Mouse (Mus musculus): ENCODE measurements at regions not wholly inside any gene's neighbourhood (a gene's known extent, or its start where the extent isn't known, plus 50 kb on each side); places are given as distances from the start of the nearest gene placed in this dataset.

GRCm38 (mm10) chr14:100362786-100363185 is 78.3 kb upstream of the Klf12 start:
- TF ChIP-seq POLR2A (IDR thresholded peaks at IDR 0.05; ENCODE audit: borderline replicate concordance, extremely low read depth, insufficient read depth, insufficient read length) = no peak
- 74% methylated on average over 3 of the region's 3 CpGs for WGBS
- Histone ChIP-seq H3K9me3 (ENCODE audit: control insufficient read depth, low read length) (no peaks in the 10 kb centered on the region), H3K4me3 (replicated peaks; ENCODE audit: low read length) (no peak overlapping the region), H3K27ac (replicated peaks; ENCODE audit: low read depth, low read length) (no peak overlapping the region), H3K36me3 (ENCODE audit: control insufficient read depth, insufficient read depth, low read length) (no peaks in the 10 kb centered on the region), H3K27me3 (ENCODE audit: control insufficient read depth, insufficient read depth, low read length) (no peaks in the 10 kb centered on the region), H3K9ac (ENCODE audit: low read depth, low read length, severe bottlenecking) (no peak overlapping the region), H3K4me1 (ENCODE audit: control insufficient read depth, insufficient read depth, low read length) (peaks cover 13% of the 10 kb centered on the region; the same call in 1 of the 2 replicates), H3K4me2 (replicated peaks; ENCODE audit: low read depth, low read length, severe bottlenecking) (no peak overlapping the region)
- no peak for ATAC-seq (ENCODE audit: low FRiP score, low read depth)
- no peak for DNase-seq (ENCODE audit: low spot score)

DNA sequence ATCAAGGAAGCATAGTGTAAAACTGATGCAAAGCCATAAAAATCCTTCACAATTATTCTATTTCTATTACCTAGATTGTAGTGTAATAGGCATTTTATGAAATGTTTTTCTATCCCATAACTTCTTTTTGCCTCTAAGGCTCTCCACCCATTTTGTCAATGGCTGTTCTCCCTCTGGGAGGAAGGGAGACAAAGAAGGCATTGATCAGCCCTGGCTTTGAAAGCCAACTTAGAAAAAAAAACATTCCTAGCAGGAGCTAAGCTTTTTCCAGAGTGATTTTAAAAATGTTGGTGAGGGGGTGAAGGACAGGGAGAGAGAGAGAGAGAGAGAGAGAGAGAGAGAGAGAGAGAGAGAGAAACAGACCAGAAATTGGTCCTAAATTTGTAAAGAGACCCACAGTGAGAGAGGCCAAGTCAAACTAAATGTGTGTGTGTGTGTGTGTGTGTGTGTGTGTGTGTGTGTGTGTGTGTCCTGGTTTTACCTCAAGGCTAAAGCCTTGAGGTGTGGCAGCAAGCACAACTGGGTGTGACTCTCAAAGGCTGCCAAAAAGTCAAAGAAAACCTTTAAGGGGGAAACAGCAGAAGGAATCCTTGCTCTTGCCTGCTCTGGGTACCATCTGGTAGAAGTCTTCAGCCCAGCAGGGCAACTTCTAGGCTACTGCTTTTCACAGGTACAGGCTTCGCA is 77.0 kb upstream of the Klf12 start:
- WGBS = no CpG with 5 or more reads among the region's 1 CpGs
- no peaks in the 10 kb centered on the region for H3K9me3 ChIP-seq (ENCODE audit: control insufficient read depth, low read length)
- no peak overlapping the region for H3K9ac ChIP-seq (ENCODE audit: low read depth, low read length, severe bottlenecking)
- H3K27me3 ChIP-seq (ENCODE audit: control insufficient read depth, insufficient read depth, low read length) = no peaks in the 10 kb centered on the region
- no peak overlapping the region for H3K4me2 ChIP-seq (replicated peaks; ENCODE audit: low read depth, low read length, severe bottlenecking)
- no peak for TF ChIP-seq POLR2A (IDR thresholded peaks at IDR 0.05; ENCODE audit: borderline replicate concordance, extremely low read depth, insufficient read depth, insufficient read length)
- ATAC-seq (ENCODE audit: low FRiP score, low read depth) (peak; percentile 47; the same call in 1 of the 2 replicates), DNase-seq (ENCODE audit: low spot score) (peak; percentile 43)
- peak overlapping the region; percentile 67 for H3K27ac ChIP-seq (replicated peaks; ENCODE audit: low read depth, low read length)
- no peak overlapping the region for H3K4me3 ChIP-seq (replicated peaks; ENCODE audit: low read length)
- H3K36me3 ChIP-seq (ENCODE audit: control insufficient read depth, insufficient read depth, low read length) = no peaks in the 10 kb centered on the region
- H3K4me1 ChIP-seq (ENCODE audit: control insufficient read depth, insufficient read depth, low read length) = peaks cover 11% of the 10 kb centered on the region; the same call in 1 of the 2 replicates

GRCm38 (mm10) chr14:100359881-100360280 is 75.4 kb upstream of the Klf12 start:
- H3K4me1 ChIP-seq (ENCODE audit: control insufficient read depth, insufficient read depth, low read length) = peaks cover 7% of the 10 kb centered on the region; the same call in 1 of the 2 replicates
- H3K4me3 ChIP-seq (replicated peaks; ENCODE audit: low read length) = no peak overlapping the region
- H3K9me3 ChIP-seq (ENCODE audit: control insufficient read depth, low read length) = no peaks in the 10 kb centered on the region
- TF ChIP-seq POLR2A (IDR thresholded peaks at IDR 0.05; ENCODE audit: borderline replicate concordance, extremely low read depth, insufficient read depth, insufficient read length) = no peak
- H3K4me2 ChIP-seq (replicated peaks; ENCODE audit: low read depth, low read length, severe bottlenecking) = no peak overlapping the region
- ATAC-seq (ENCODE audit: low FRiP score, low read depth) (no peak), DNase-seq (ENCODE audit: low spot score) (no peak)
- H3K27ac ChIP-seq (replicated peaks; ENCODE audit: low read depth, low read length) = no peak overlapping the region
- H3K9ac ChIP-seq (ENCODE audit: low read depth, low read length, severe bottlenecking) = no peak overlapping the region
- 63% methylated on average over 3 of the region's 3 CpGs for WGBS
- H3K27me3 ChIP-seq (ENCODE audit: control insufficient read depth, insufficient read depth, low read length) = no peaks in the 10 kb centered on the region
- no peaks in the 10 kb centered on the region for H3K36me3 ChIP-seq (ENCODE audit: control insufficient read depth, insufficient read depth, low read length)

GRCm38 (mm10) chr14:100357131-100357530 is 72.7 kb upstream of the Klf12 start:
- no peaks in the 10 kb centered on the region for H3K9me3 ChIP-seq (ENCODE audit: control insufficient read depth, low read length)
- H3K27ac ChIP-seq (replicated peaks; ENCODE audit: low read depth, low read length) = no peak overlapping the region
- H3K4me3 ChIP-seq (replicated peaks; ENCODE audit: low read length) = no peak overlapping the region
- no peak overlapping the region for H3K4me2 ChIP-seq (replicated peaks; ENCODE audit: low read depth, low read length, severe bottlenecking)
- H3K27me3 ChIP-seq (ENCODE audit: control insufficient read depth, insufficient read depth, low read length) = no peaks in the 10 kb centered on the region
- H3K9ac ChIP-seq (ENCODE audit: low read depth, low read length, severe bottlenecking) = no peak overlapping the region
- DNase-seq (ENCODE audit: low spot score) (no peak), ATAC-seq (ENCODE audit: low FRiP score, low read depth) (no peak)
- no peak for TF ChIP-seq POLR2A (IDR thresholded peaks at IDR 0.05; ENCODE audit: borderline replicate concordance, extremely low read depth, insufficient read depth, insufficient read length)
- no peaks in the 10 kb centered on the region for H3K36me3 ChIP-seq (ENCODE audit: control insufficient read depth, insufficient read depth, low read length)
- H3K4me1 ChIP-seq (ENCODE audit: control insufficient read depth, insufficient read depth, low read length) = peaks cover 20% of the 10 kb centered on the region
- 52% methylated on average over 4 of the region's 4 CpGs for WGBS

- WGBS = 19% methylated on average over 4 of the region's 4 CpGs
- H3K4me3 ChIP-seq (replicated peaks; ENCODE audit: low read length) = no peak overlapping the region
- H3K36me3 ChIP-seq (ENCODE audit: control insufficient read depth, insufficient read depth, low read length) = no peaks in the 10 kb centered on the region
- H3K4me1 ChIP-seq (ENCODE audit: control insufficient read depth, insufficient read depth, low read length) = peaks cover 13% of the 10 kb centered on the region
- no peaks in the 10 kb centered on the region for H3K9me3 ChIP-seq (ENCODE audit: control insufficient read depth, low read length)
- no peak overlapping the region for H3K9ac ChIP-seq (ENCODE audit: low read depth, low read length, severe bottlenecking)
- peak overlapping the region; percentile 53 for H3K27ac ChIP-seq (replicated peaks; ENCODE audit: low read depth, low read length)
- no peak for DNase-seq (ENCODE audit: low spot score)
- TF ChIP-seq POLR2A (IDR thresholded peaks at IDR 0.05; ENCODE audit: borderline replicate concordance, extremely low read depth, insufficient read depth, insufficient read length) = no peak
- no peak for ATAC-seq (ENCODE audit: low FRiP score, low read depth)
- H3K4me2 ChIP-seq (replicated peaks; ENCODE audit: low read depth, low read length, severe bottlenecking) = no peak overlapping the region
- H3K27me3 ChIP-seq (ENCODE audit: control insufficient read depth, insufficient read depth, low read length) = no peaks in the 10 kb centered on the region
Observed at GRCm38 (mm10) chr14:100353508-100353907, 69.0 kb upstream of the Klf12 start.
